Mouse (Mus musculus): Measurements from ENCODE around the gene Kcnj3. TPM values are rescaled to one million over a fixed set of nuclear protein-coding genes. Genes with fewer than 3 reads are reported as not detected.

The Kcnj3 gene
- 0.37 and 1.5 TPM in 2 replicates for polyA plus RNA-seq (2014; fragmentation: Nextera tagmentation; extraction: Ambion mirVana)

GRCm38 (mm10) chr2:55435721-55436260, at the start of gene Kcnj3:
Gene Kcnj3 (plus strand): TSS chr2:55435970.
- peak within 1 kb of the TSS; percentile 44 for H3K4me3 ChIP-seq (ENCODE audit: low read depth, low read length)
- H3K9ac ChIP-seq (ENCODE audit: low read depth, low read length): peak within 1 kb of the TSS; percentile 50; the same call in 1 of the 2 replicates
- no peaks in the 10 kb centered on the region for H3K9me3 ChIP-seq (ENCODE audit: control insufficient read depth, low read length)
- peak within 1 kb of the TSS; percentile 92 for H3K4me2 ChIP-seq (replicated peaks; ENCODE audit: low read depth, low read length)
- no peak within 1 kb of the TSS for H3K27ac ChIP-seq (ENCODE audit: low read depth, low read length)
- no peaks in the 10 kb centered on the region for H3K36me3 ChIP-seq (ENCODE audit: control insufficient read depth, insufficient read depth, low read length)
- DNase-seq (ENCODE audit: low spot score) (peak; percentile 56), ATAC-seq (ENCODE audit: low FRiP score) (peak; percentile 66)
- H3K4me1 ChIP-seq (replicated peaks; ENCODE audit: control insufficient read depth, insufficient read depth, low read length): 0 out of 2 replicates have a peak, but pooled peaks cover 2% of the 10 kb centered on the region
- peaks cover 7% of the 10 kb centered on the region; the same call in 1 of the 2 replicates for H3K27me3 ChIP-seq (ENCODE audit: control insufficient read depth, insufficient read depth, low read length)
- WGBS: under 1% methylated on average over 20 of the region's 20 CpGs

- peak; percentile 67 for ATAC-seq (ENCODE audit: low FRiP score)
- H3K27me3 ChIP-seq (ENCODE audit: control insufficient read depth, insufficient read depth, low read length): no peaks in the 10 kb centered on the region
Measured at GRCm38 (mm10) chr2:55390330-55390989, 45.3 kb upstream of the Kcnj3 start.

GRCm38 (mm10) chr2:55405307-55405706, 30.5 kb upstream of the Kcnj3 start:
- Histone ChIP-seq H3K4me2 (replicated peaks; ENCODE audit: low read depth, low read length) (no peak overlapping the region), H3K4me1 (replicated peaks; ENCODE audit: control insufficient read depth, insufficient read depth, low read length) (no peaks in the 10 kb centered on the region), H3K4me3 (ENCODE audit: low read depth, low read length) (no peak overlapping the region), H3K9ac (ENCODE audit: low read depth, low read length) (no peak overlapping the region), H3K9me3 (ENCODE audit: control insufficient read depth, low read length) (no peaks in the 10 kb centered on the region), H3K36me3 (ENCODE audit: control insufficient read depth, insufficient read depth, low read length) (no peaks in the 10 kb centered on the region), H3K27me3 (ENCODE audit: control insufficient read depth, insufficient read depth, low read length) (no peaks in the 10 kb centered on the region), H3K27ac (ENCODE audit: low read depth, low read length) (no peak overlapping the region)
- no peak for ATAC-seq (ENCODE audit: low FRiP score)
- 69% methylated on average over 1 of the region's 1 CpGs for WGBS
- no peak for DNase-seq (ENCODE audit: low spot score)

More at GRCm38 (mm10) chr2:55390330-55390989, 45.3 kb upstream of the Kcnj3 start:
- no peak overlapping the region for H3K4me3 ChIP-seq (ENCODE audit: low read depth, low read length)
- H3K9me3 ChIP-seq (ENCODE audit: control insufficient read depth, low read length): no peaks in the 10 kb centered on the region
- DNase-seq (ENCODE audit: low spot score): peak; percentile 2
- H3K36me3 ChIP-seq (ENCODE audit: control insufficient read depth, insufficient read depth, low read length): no peaks in the 10 kb centered on the region
- H3K4me2 ChIP-seq (replicated peaks; ENCODE audit: low read depth, low read length): no peak overlapping the region
- WGBS: 68% methylated on average over 3 of the region's 3 CpGs
- H3K4me1 ChIP-seq (replicated peaks; ENCODE audit: control insufficient read depth, insufficient read depth, low read length): no peaks in the 10 kb centered on the region
- H3K9ac ChIP-seq (ENCODE audit: low read depth, low read length): no peak overlapping the region
- H3K27ac ChIP-seq (ENCODE audit: low read depth, low read length): no peak overlapping the region

- Histone ChIP-seq H3K4me3 (ENCODE audit: low read depth, low read length) (no peak overlapping the region), H3K4me2 (replicated peaks; ENCODE audit: low read depth, low read length) (no peak overlapping the region), H3K9ac (ENCODE audit: low read depth, low read length) (no peak overlapping the region), H3K36me3 (ENCODE audit: control insufficient read depth, insufficient read depth, low read length) (no peaks in the 10 kb centered on the region), H3K9me3 (ENCODE audit: control insufficient read depth, low read length) (no peaks in the 10 kb centered on the region), H3K27me3 (ENCODE audit: control insufficient read depth, insufficient read depth, low read length) (no peaks in the 10 kb centered on the region), H3K27ac (ENCODE audit: low read depth, low read length) (no peak overlapping the region), H3K4me1 (replicated peaks; ENCODE audit: control insufficient read depth, insufficient read depth, low read length) (no peaks in the 10 kb centered on the region)
- ATAC-seq (ENCODE audit: low FRiP score) (no peak), DNase-seq (ENCODE audit: low spot score) (no peak)
- 72% methylated on average over 2 of the region's 2 CpGs for WGBS
Measured at GRCm38 (mm10) chr2:55427633-55428032, 8.1 kb upstream of the Kcnj3 start.

GRCm38 (mm10) chr2:55432104-55432503, 3.7 kb upstream of the Kcnj3 start:
- Histone ChIP-seq H3K36me3 (ENCODE audit: control insufficient read depth, insufficient read depth, low read length) (no peaks in the 10 kb centered on the region), H3K4me3 (ENCODE audit: low read depth, low read length) (no peak overlapping the region), H3K4me1 (replicated peaks; ENCODE audit: control insufficient read depth, insufficient read depth, low read length) (0 out of 2 replicates have a peak, but pooled peaks cover 1% of the 10 kb centered on the region), H3K27me3 (ENCODE audit: control insufficient read depth, insufficient read depth, low read length) (peaks cover 7% of the 10 kb centered on the region; the same call in 1 of the 2 replicates), H3K9ac (ENCODE audit: low read depth, low read length) (no peak overlapping the region), H3K9me3 (ENCODE audit: control insufficient read depth, low read length) (no peaks in the 10 kb centered on the region), H3K27ac (ENCODE audit: low read depth, low read length) (no peak overlapping the region), H3K4me2 (replicated peaks; ENCODE audit: low read depth, low read length) (no peak overlapping the region)
- 76% methylated on average over 4 of the region's 4 CpGs for WGBS
- ATAC-seq (ENCODE audit: low FRiP score): no peak
- DNase-seq (ENCODE audit: low spot score): no peak

- Histone ChIP-seq H3K9me3 (ENCODE audit: control insufficient read depth, low read length) (no peaks in the 10 kb centered on the region), H3K4me1 (replicated peaks; ENCODE audit: control insufficient read depth, insufficient read depth, low read length) (0 out of 2 replicates have a peak, but pooled peaks cover 2% of the 10 kb centered on the region), H3K36me3 (ENCODE audit: control insufficient read depth, insufficient read depth, low read length) (no peaks in the 10 kb centered on the region), H3K4me2 (replicated peaks; ENCODE audit: low read depth, low read length) (peak overlapping the region; percentile 92), H3K9ac (ENCODE audit: low read depth, low read length) (peak overlapping the region; percentile 50; the same call in 1 of the 2 replicates), H3K27ac (ENCODE audit: low read depth, low read length) (no peak overlapping the region), H3K4me3 (ENCODE audit: low read depth, low read length) (peak overlapping the region; percentile 44), H3K27me3 (ENCODE audit: control insufficient read depth, insufficient read depth, low read length) (peaks cover 7% of the 10 kb centered on the region; the same call in 1 of the 2 replicates)
- ATAC-seq (ENCODE audit: low FRiP score) (peak; percentile 76), DNase-seq (ENCODE audit: low spot score) (peak; percentile 32)
- under 1% methylated on average over 21 of the region's 21 CpGs for WGBS
Measured at GRCm38 (mm10) chr2:55436261-55437006, 664 bp downstream of the Kcnj3 start.

- peaks cover 7% of the 10 kb centered on the region; the same call in 1 of the 2 replicates for H3K27me3 ChIP-seq (ENCODE audit: control insufficient read depth, insufficient read depth, low read length)
- no peaks in the 10 kb centered on the region for H3K36me3 ChIP-seq (ENCODE audit: control insufficient read depth, insufficient read depth, low read length)
- peak overlapping the region; percentile 92 for H3K4me2 ChIP-seq (replicated peaks; ENCODE audit: low read depth, low read length)
- DNase-seq (ENCODE audit: low spot score) (peak; percentile 63), ATAC-seq (ENCODE audit: low FRiP score) (peak; percentile 62)
- no peak overlapping the region for H3K27ac ChIP-seq (ENCODE audit: low read depth, low read length)
- peak overlapping the region; percentile 44 for H3K4me3 ChIP-seq (ENCODE audit: low read depth, low read length)
- WGBS: 1% methylated on average over 51 of the region's 51 CpGs
- 0 out of 2 replicates have a peak, but pooled peaks cover 2% of the 10 kb centered on the region for H3K4me1 ChIP-seq (replicated peaks; ENCODE audit: control insufficient read depth, insufficient read depth, low read length)
- peak overlapping the region; percentile 50; the same call in 1 of the 2 replicates for H3K9ac ChIP-seq (ENCODE audit: low read depth, low read length)
- H3K9me3 ChIP-seq (ENCODE audit: control insufficient read depth, low read length): no peaks in the 10 kb centered on the region
Measured at GRCm38 (mm10) chr2:55437007-55437949, 1.5 kb downstream of the Kcnj3 start.

- H3K36me3 ChIP-seq (ENCODE audit: control insufficient read depth, insufficient read depth, low read length): no peaks in the 10 kb centered on the region
- H3K4me2 ChIP-seq (replicated peaks; ENCODE audit: low read depth, low read length): peak overlapping the region; percentile 92
- no peak overlapping the region for H3K27ac ChIP-seq (ENCODE audit: low read depth, low read length)
- peak overlapping the region; percentile 44 for H3K4me3 ChIP-seq (ENCODE audit: low read depth, low read length)
- DNase-seq (ENCODE audit: low spot score): peak; percentile 19
- 0% methylated on average over 1 of the region's 1 CpGs for WGBS
- H3K9me3 ChIP-seq (ENCODE audit: control insufficient read depth, low read length): no peaks in the 10 kb centered on the region
- peaks cover 7% of the 10 kb centered on the region; the same call in 1 of the 2 replicates for H3K27me3 ChIP-seq (ENCODE audit: control insufficient read depth, insufficient read depth, low read length)
- 0 out of 2 replicates have a peak, but pooled peaks cover 2% of the 10 kb centered on the region for H3K4me1 ChIP-seq (replicated peaks; ENCODE audit: control insufficient read depth, insufficient read depth, low read length)
- no peak for ATAC-seq (ENCODE audit: low FRiP score)
- H3K9ac ChIP-seq (ENCODE audit: low read depth, low read length): no peak overlapping the region
Measured at GRCm38 (mm10) chr2:55437977-55438376, 2.2 kb downstream of the Kcnj3 start.
